Mouse (Mus musculus): ENCODE data around the gene Cblc.

GRCm38 (mm10) chr7:19763829-19764477, 32.7 kb downstream of the Cblc start:
- no peak for TF ChIP-seq CTCF (conservative IDR thresholded peaks at IDR 0.05; ENCODE audit: low read length)
- no peak for TF ChIP-seq NANOG (IDR thresholded peaks at IDR 0.05; ENCODE audit: borderline replicate concordance, low read length)

All from E14TG2a.4 (cell line).